Mouse (Mus musculus) kidney, adult 9 months (tissue): ENCODE measurements around the gene Trp53rkb.

ENCODE experiments used
- DNase-seq: peaks from one replicate; pipeline ENCODE4 v3.0.0; 2022

Trp53rkb gene

GRCm38 (mm10) chr2:166835581-166835980 is 43.2 kb downstream of the Trp53rkb start:
- DNase-seq = no peak

- no peak for DNase-seq
These were observed 49.5 kb downstream of the Trp53rkb start for GRCm38 (mm10) chr2:166841813-166842212.
